Mouse (Mus musculus) midbrain, embryonic 11.5 days (tissue): ENCODE data around the gene Sgip1. TPM values are rescaled to one million over a fixed set of nuclear protein-coding genes. Genes with fewer than 3 reads are reported as not detected.
A peak's percentile ranks its signal among the peaks of the same experiment; 100 is the strongest.

Experiments
- ATAC-seq: fragments of 200-750 bp; cut with Nextera tagmentation; 2 replicates; pipeline ENCODE4 v1.8.0; 2017; ENCODE audit warnings: moderate TSS enrichment, moderate library complexity; ENCODE audit not compliant: low FRiP score
- DNase-seq: peaks from one replicate; pipeline ENCODE4 v3.0.0; 2015; ENCODE audit warnings: low spot score; ENCODE audit errors: missing footprints
- H3K27ac ChIP-seq: fragments of 300-500 bp; sonication (generic); 2 replicates; pipeline ENCODE4 v1.5.1; 2014; ENCODE audit warnings: low read depth, low read length
- H3K27me3 ChIP-seq: fragments of 300-500 bp; sonication (generic); 2 replicates; pipeline ENCODE4 v1.6.1; 2014; ENCODE audit warnings: mild to moderate bottlenecking, low read length, moderate library complexity, mixed read lengths; ENCODE audit not compliant: control insufficient read depth, insufficient read depth
- H3K36me3 ChIP-seq: fragments of 300-500 bp; sonication (generic); 2 replicates; pipeline ENCODE4 v1.6.1; 2014; ENCODE audit warnings: mild to moderate bottlenecking, low read length, moderate library complexity, mixed read lengths; ENCODE audit not compliant: control insufficient read depth, insufficient read depth
- H3K4me1 ChIP-seq: fragments of 300-500 bp; sonication (generic); 2 replicates; pipeline ENCODE4 v1.6.1; 2014; ENCODE audit warnings: low read length; ENCODE audit not compliant: control insufficient read depth, insufficient read depth
- H3K4me2 ChIP-seq: fragments of 300-500 bp; sonication (generic); 2 replicates; pipeline ENCODE4 v1.6.1; 2014; ENCODE audit warnings: mild to moderate bottlenecking, moderate library complexity
- H3K4me3 ChIP-seq: fragments of 300-500 bp; sonication (generic); 2 replicates; pipeline ENCODE4 v1.5.1; 2014; ENCODE audit warnings: low read depth, low read length
- H3K9ac ChIP-seq: fragments of 300-500 bp; sonication (generic); 2 replicates; pipeline ENCODE4 v1.6.1; 2014; ENCODE audit warnings: low read length
- H3K9me3 ChIP-seq: fragments of 300-500 bp; sonication (generic); 2 replicates; pipeline ENCODE4 v1.6.1; 2016; ENCODE audit warnings: low read length; ENCODE audit not compliant: control insufficient read depth
- WGBS: fragments of 180-500 bp; shearing (Covaris S2); extraction: QIAGEN DNeasy Blood & Tissue Kit; methylation state at CpG from one replicate; pipeline ENCODE4 v1.1.7; 2014; 5-methylcytosine and 5-hydroxymethylcytosine counted together
- polyA plus RNA-seq: library from polyadenylated mRNA; unstranded; fragments of >200 nt; fragmentation: Nextera tagmentation; extraction: Ambion mirVana; gene quantifications from 2 replicates; pipeline ENCODE4 v1.2.1, GENCODE M21; 2014

Sgip1 gene
- polyA plus RNA-seq, 1 experiment from 2014 or later = 14.4 TPM

- 65% methylated on average over 5 of the region's 5 CpGs for WGBS
- no peak for ATAC-seq
- Histone ChIP-seq H3K36me3 (no peaks in the 10 kb centered on the region), H3K4me3 (no peak overlapping the region), H3K27me3 (peaks cover 3% of the 10 kb centered on the region), H3K4me2 (no peak overlapping the region), H3K9me3 (no peaks in the 10 kb centered on the region), H3K27ac (no peak overlapping the region), H3K9ac (no peak overlapping the region), H3K4me1 (peaks cover 14% of the 10 kb centered on the region)
- peak; percentile 81 for DNase-seq
Observed at GRCm38 (mm10) chr4:102979385-102979784, 238.3 kb downstream of the Sgip1 start.

- ATAC-seq (no peak), DNase-seq (no peak)
- Histone ChIP-seq H3K27me3 (peaks cover 3% of the 10 kb centered on the region), H3K4me3 (no peak overlapping the region), H3K9ac (no peak overlapping the region), H3K4me2 (no peak overlapping the region), H3K4me1 (peaks cover 9% of the 10 kb centered on the region), H3K36me3 (no peaks in the 10 kb centered on the region), H3K27ac (no peak overlapping the region), H3K9me3 (no peaks in the 10 kb centered on the region)
- WGBS = 89% methylated on average over 8 of the region's 8 CpGs
Observed at GRCm38 (mm10) chr4:102981709-102982108, 240.6 kb downstream of the Sgip1 start.

- Histone ChIP-seq H3K27me3 (no peaks in the 10 kb centered on the region), H3K9ac (no peak overlapping the region), H3K27ac (no peak overlapping the region), H3K9me3 (no peaks in the 10 kb centered on the region), H3K4me1 (no peaks in the 10 kb centered on the region), H3K36me3 (no peaks in the 10 kb centered on the region), H3K4me3 (no peak overlapping the region), H3K4me2 (no peak overlapping the region)
- WGBS = 70% methylated on average over 7 of the region's 7 CpGs
- DNase-seq (peak; percentile 80), ATAC-seq (no peak)
Observed at GRCm38 (mm10) chr4:102986173-102986572, 245.1 kb downstream of the Sgip1 start.

GRCm38 (mm10) chr4:102986917-102987316 is 245.8 kb downstream of the Sgip1 start:
- no peaks in the 10 kb centered on the region for H3K27me3 ChIP-seq
- ATAC-seq (peak; percentile 62; the same call in 1 of the 2 replicates), DNase-seq (peak; percentile 92)
- no peak overlapping the region for H3K9ac ChIP-seq
- no peaks in the 10 kb centered on the region for H3K36me3 ChIP-seq
- H3K4me1 ChIP-seq = no peaks in the 10 kb centered on the region
- WGBS = 2% methylated on average over 2 of the region's 2 CpGs
- no peak overlapping the region for H3K4me2 ChIP-seq
- H3K27ac ChIP-seq = no peak overlapping the region
- H3K9me3 ChIP-seq = no peaks in the 10 kb centered on the region
- H3K4me3 ChIP-seq = no peak overlapping the region

GRCm38 (mm10) chr4:102987325-102987724 is 246.2 kb downstream of the Sgip1 start:
- Histone ChIP-seq H3K9me3 (no peaks in the 10 kb centered on the region), H3K9ac (no peak overlapping the region), H3K27ac (no peak overlapping the region), H3K36me3 (no peaks in the 10 kb centered on the region), H3K4me2 (no peak overlapping the region), H3K4me1 (no peaks in the 10 kb centered on the region), H3K27me3 (no peaks in the 10 kb centered on the region), H3K4me3 (no peak overlapping the region)
- ATAC-seq (0 out of 2 replicates have a peak, but pooled peaks have one; percentile 62), DNase-seq (no peak)
- WGBS = 45% methylated on average over 4 of the region's 4 CpGs

- no peaks in the 10 kb centered on the region for H3K9me3 ChIP-seq
- H3K27me3 ChIP-seq = no peaks in the 10 kb centered on the region
- DNase-seq = no peak
- no peak overlapping the region for H3K4me3 ChIP-seq
- no peak overlapping the region for H3K9ac ChIP-seq
- no peaks in the 10 kb centered on the region for H3K4me1 ChIP-seq
- no peak for ATAC-seq
- H3K27ac ChIP-seq = no peak overlapping the region
- H3K36me3 ChIP-seq = no peaks in the 10 kb centered on the region
- WGBS = 72% methylated on average over 2 of the region's 2 CpGs
- no peak overlapping the region for H3K4me2 ChIP-seq
Observed at GRCm38 (mm10) chr4:102987756-102988155, 246.7 kb downstream of the Sgip1 start.

GRCm38 (mm10) chr4:102988526-102988925 is 247.4 kb downstream of the Sgip1 start:
- H3K4me1 ChIP-seq = no peaks in the 10 kb centered on the region
- no peaks in the 10 kb centered on the region for H3K27me3 ChIP-seq
- DNase-seq (no peak), ATAC-seq (no peak)
- H3K9me3 ChIP-seq = no peaks in the 10 kb centered on the region
- no peak overlapping the region for H3K4me2 ChIP-seq
- no peak overlapping the region for H3K27ac ChIP-seq
- no peak overlapping the region for H3K9ac ChIP-seq
- H3K4me3 ChIP-seq = no peak overlapping the region
- 87% methylated on average over 6 of the region's 6 CpGs for WGBS
- H3K36me3 ChIP-seq = no peaks in the 10 kb centered on the region

- no peak for DNase-seq
- Histone ChIP-seq H3K9me3 (no peaks in the 10 kb centered on the region), H3K4me1 (no peaks in the 10 kb centered on the region), H3K36me3 (no peaks in the 10 kb centered on the region), H3K27ac (no peak overlapping the region), H3K4me3 (no peak overlapping the region), H3K27me3 (no peaks in the 10 kb centered on the region), H3K9ac (no peak overlapping the region), H3K4me2 (no peak overlapping the region)
- no peak for ATAC-seq
- 78% methylated on average over 5 of the region's 5 CpGs for WGBS
Observed at GRCm38 (mm10) chr4:102989391-102989790, 248.3 kb downstream of the Sgip1 start.

- ATAC-seq = no peak
Observed at GRCm38 (mm10) chr4:102990016-102990415, 248.9 kb downstream of the Sgip1 start.

More at GRCm38 (mm10) chr4:102990016-102990415, 248.9 kb downstream of the Sgip1 start:
- Histone ChIP-seq H3K4me3 (no peak overlapping the region), H3K4me1 (no peaks in the 10 kb centered on the region), H3K27ac (no peak overlapping the region), H3K27me3 (no peaks in the 10 kb centered on the region), H3K9ac (no peak overlapping the region), H3K9me3 (no peaks in the 10 kb centered on the region), H3K4me2 (no peak overlapping the region), H3K36me3 (no peaks in the 10 kb centered on the region)
- DNase-seq = no peak
- 80% methylated on average over 4 of the region's 4 CpGs for WGBS
